Mouse (Mus musculus): ENCODE data around the gene Apoh.

- no peak for TF ChIP-seq CTCF (IDR thresholded peaks at IDR 0.05; ENCODE audit: control insufficient read depth, insufficient read depth, low read length)
- no peak for TF ChIP-seq POLR2A (IDR thresholded peaks at IDR 0.05; ENCODE audit: borderline replicate concordance, control insufficient read depth, low read depth, low read length)
Observed at GRCm38 (mm10) chr11:108352842-108353388, 9.8 kb downstream of the Apoh start.
